Mouse (Mus musculus): ENCODE results near the gene Espn.
A peak's percentile ranks its signal among the peaks of the same experiment; 100 is the strongest.

DNA sequence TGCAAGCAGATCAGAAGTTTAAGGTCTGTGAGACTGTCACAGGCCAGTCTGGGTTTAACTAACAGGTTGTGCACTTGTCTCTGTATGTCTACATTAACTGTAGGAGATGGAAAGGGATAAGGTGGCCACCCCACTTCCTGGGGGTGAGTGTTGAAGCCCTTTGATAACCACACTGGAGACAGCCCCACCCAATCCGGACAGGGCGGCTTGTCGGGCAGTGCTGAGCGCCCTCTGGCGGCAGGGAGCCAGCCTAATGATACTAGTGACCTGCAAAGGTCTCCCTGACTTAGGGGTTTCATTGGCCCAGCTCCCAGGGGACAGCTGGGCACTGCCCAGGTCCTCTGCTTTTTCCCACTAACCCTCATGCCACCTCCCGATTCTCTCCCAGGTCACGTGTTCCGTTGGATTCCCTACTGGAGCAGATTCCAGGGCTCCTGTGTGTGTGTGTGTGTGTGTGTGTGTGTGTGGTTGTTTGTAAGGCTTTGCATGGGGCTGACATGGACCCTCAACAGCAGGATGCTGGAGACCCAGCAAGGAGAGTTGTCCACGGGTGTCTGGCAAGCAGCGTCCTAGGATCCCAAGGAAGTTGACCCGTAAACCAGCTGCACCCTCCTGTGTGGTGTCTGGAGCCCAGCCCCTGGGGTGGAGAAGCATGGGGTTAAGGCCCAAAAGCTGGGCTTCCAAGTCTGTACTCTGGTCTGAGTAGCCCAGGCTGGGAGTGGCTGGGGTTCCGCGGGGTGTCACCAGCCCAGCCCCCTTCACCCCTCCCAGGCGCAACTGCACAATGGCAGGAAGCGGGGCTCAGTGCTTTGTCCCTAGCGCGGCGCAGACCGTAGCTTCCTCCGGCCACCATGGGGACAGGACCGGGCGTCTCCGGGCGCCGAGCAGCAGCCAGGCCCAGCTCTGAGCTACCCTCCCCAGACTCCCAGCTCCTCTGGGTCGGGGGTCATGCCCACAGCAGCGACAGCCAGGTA is 55.9 kb downstream of the Espn start:
- TF ChIP-seq CTCF (IDR thresholded peaks at IDR 0.05) (peak; percentile 97), EP300 (IDR thresholded peaks at IDR 0.05; ENCODE audit: insufficient read depth, low read depth, low read length) (0 out of 2 replicates have a peak, but pooled peaks have one; percentile 25)

Data from heart, adult 2 months (tissue).